Mouse (Mus musculus) ES-Bruce4 (cell line): Measurements from ENCODE around the gene Olfr93.

Source experiments
- CTCF ChIP-seq: IDR thresholded peaks from one replicate; pipeline ENCODE4 v1.8.1; 2011; ENCODE audit warnings: low read depth, low read length
- POLR2A ChIP-seq: IDR thresholded peaks from one replicate; pipeline ENCODE4 v1.8.1; 2011; ENCODE audit warnings: low read length; ENCODE audit not compliant: insufficient read depth

- no peak for TF ChIP-seq CTCF
- no peak for TF ChIP-seq POLR2A
Observed at GRCm38 (mm10) chr17:37200894-37201293, 39.6 kb upstream of the Olfr93 start, which contains the start of gene Olfr94.
